Mouse (Mus musculus) liver, embryonic 13.5 days (tissue): ENCODE results near the gene Dis3. TPM values are rescaled to one million over a fixed set of nuclear protein-coding genes. Genes with fewer than 3 reads are reported as not detected.
A peak's percentile ranks its signal among the peaks of the same experiment; 100 is the strongest.

Experiments
- ATAC-seq: fragments of 200-750 bp; cut with Nextera tagmentation; 2 replicates; pipeline ENCODE4 v1.8.0; 2017; ENCODE audit warnings: low read depth, mild to moderate bottlenecking, moderate number of reproducible peaks, moderate library complexity
- DNase-seq: peaks from one replicate; pipeline ENCODE4 v3.0.0; 2022
- H3K27ac ChIP-seq: fragments of 300-500 bp; sonication (generic); 2 replicates; pipeline ENCODE4 v1.5.1; 2015; ENCODE audit warnings: moderate library complexity, mild to moderate bottlenecking, inconsistent platforms
- H3K27me3 ChIP-seq: fragments of 300-500 bp; sonication (generic); 2 replicates; pipeline ENCODE4 v1.6.1; 2015; ENCODE audit warnings: mild to moderate bottlenecking, inconsistent platforms
- H3K36me3 ChIP-seq: fragments of 300-500 bp; sonication (generic); 2 replicates; pipeline ENCODE4 v1.6.1; 2015; ENCODE audit warnings: mild to moderate bottlenecking, inconsistent platforms
- H3K4me1 ChIP-seq: fragments of 300-500 bp; sonication (generic); replicated peaks from 2 replicates; pipeline ENCODE4 v1.6.1; 2015; ENCODE audit warnings: inconsistent platforms
- H3K4me2 ChIP-seq: fragments of 300-500 bp; sonication (generic); 2 replicates; pipeline ENCODE4 v1.6.1; 2015; ENCODE audit warnings: inconsistent platforms, mild to moderate bottlenecking, moderate library complexity
- H3K4me3 ChIP-seq: fragments of 300-500 bp; sonication (generic); replicated peaks from 2 replicates; pipeline ENCODE4 v1.5.1; 2015; ENCODE audit warnings: mild to moderate bottlenecking, inconsistent platforms
- H3K9ac ChIP-seq: fragments of 300-500 bp; sonication (generic); 2 replicates; pipeline ENCODE4 v1.6.1; 2015; ENCODE audit warnings: mild to moderate bottlenecking, inconsistent platforms
- H3K9me3 ChIP-seq: fragments of 300-500 bp; sonication (generic); replicated peaks from 2 replicates; pipeline ENCODE4 v1.6.1; 2016; ENCODE audit warnings: inconsistent platforms
- WGBS: fragments of 180-500 bp; shearing (Covaris S2); methylation state at CpG from one replicate; pipeline ENCODE4 v1.1.7; 2015; ENCODE audit not compliant: insufficient replicate concordance; 5-methylcytosine and 5-hydroxymethylcytosine counted together
- polyA plus RNA-seq: library from polyadenylated mRNA; unstranded; fragments of >200 nt; fragmentation: Nextera tagmentation; extraction: Ambion mirVana; gene quantifications from 2 replicates; pipeline ENCODE4 v1.2.1, GENCODE M21; 2015

The Dis3 gene
- polyA plus RNA-seq = 19.0 and 25.0 TPM in 2 replicates

- Histone ChIP-seq H3K36me3 (peaks cover 48% of the 10 kb centered on the region), H3K4me1 (peaks cover 19% of the 10 kb centered on the region), H3K4me2 (peak within 1 kb of the TSS; percentile 86), H3K4me3 (peak within 1 kb of the TSS; percentile 97), H3K9ac (peak within 1 kb of the TSS; percentile 92), H3K27ac (peak within 1 kb of the TSS; percentile 69), H3K27me3 (no peaks in the 10 kb centered on the region), H3K9me3 (no peaks in the 10 kb centered on the region)
- DNase-seq (peak; percentile 98), ATAC-seq (peak; percentile 99)
- WGBS = under 1% methylated on average over 73 of the region's 73 CpGs
Observed at GRCm38 (mm10) chr14:99099267-99099966, at the start of gene Dis3, which contains the start of gene Pibf1. Gene Dis3 (minus strand): TSS chr14:99099770. Gene Pibf1 (plus strand): TSS chr14:99099424.

- DNase-seq (no peak), ATAC-seq (no peak)
- Histone ChIP-seq H3K4me2 (no peak overlapping the region), H3K27me3 (no peaks in the 10 kb centered on the region), H3K9me3 (no peaks in the 10 kb centered on the region), H3K36me3 (peaks cover 15% of the 10 kb centered on the region; the same call in 1 of the 2 replicates), H3K9ac (no peak overlapping the region), H3K4me1 (no peaks in the 10 kb centered on the region), H3K27ac (no peak overlapping the region), H3K4me3 (no peak overlapping the region)
- WGBS = 69% methylated on average over 1 of the region's 1 CpGs
Observed at GRCm38 (mm10) chr14:99146841-99147240, 47.3 kb upstream of the Dis3 start.

- Histone ChIP-seq H3K27me3 (no peaks in the 10 kb centered on the region), H3K9ac (no peak overlapping the region), H3K4me2 (no peak overlapping the region), H3K4me3 (no peak overlapping the region), H3K4me1 (no peaks in the 10 kb centered on the region), H3K36me3 (peaks cover 14% of the 10 kb centered on the region; the same call in 1 of the 2 replicates), H3K27ac (no peak overlapping the region), H3K9me3 (no peaks in the 10 kb centered on the region)
- DNase-seq = peak; percentile 63
- ATAC-seq = peak; percentile 76; the same call in 1 of the 2 replicates
- WGBS = 32% methylated on average over 15 of the region's 15 CpGs
Observed at GRCm38 (mm10) chr14:99141786-99142633, 42.4 kb upstream of the Dis3 start.

- DNase-seq (no peak), ATAC-seq (no peak)
- H3K36me3 ChIP-seq = peaks cover 23% of the 10 kb centered on the region
- H3K27me3 ChIP-seq = no peaks in the 10 kb centered on the region
- no peak overlapping the region for H3K9ac ChIP-seq
- no peaks in the 10 kb centered on the region for H3K9me3 ChIP-seq
- no peak overlapping the region for H3K4me2 ChIP-seq
- H3K27ac ChIP-seq = no peak overlapping the region
- H3K4me1 ChIP-seq = no peaks in the 10 kb centered on the region
- no peak overlapping the region for H3K4me3 ChIP-seq
- 84% methylated on average over 2 of the region's 2 CpGs for WGBS
Observed at GRCm38 (mm10) chr14:99140036-99140435, 40.5 kb upstream of the Dis3 start.

GRCm38 (mm10) chr14:99136297-99136696 lies 36.7 kb upstream of the Dis3 start:
- Histone ChIP-seq H3K9me3 (no peaks in the 10 kb centered on the region), H3K27ac (no peak overlapping the region), H3K9ac (no peak overlapping the region), H3K36me3 (peaks cover 17% of the 10 kb centered on the region), H3K4me3 (no peak overlapping the region), H3K4me1 (no peaks in the 10 kb centered on the region), H3K27me3 (no peaks in the 10 kb centered on the region), H3K4me2 (no peak overlapping the region)
- 88% methylated on average over 16 of the region's 16 CpGs for WGBS
- DNase-seq (no peak), ATAC-seq (no peak)

- Histone ChIP-seq H3K9ac (no peak overlapping the region), H3K4me2 (no peak overlapping the region), H3K4me3 (no peak overlapping the region), H3K9me3 (no peaks in the 10 kb centered on the region), H3K27me3 (no peaks in the 10 kb centered on the region), H3K4me1 (no peaks in the 10 kb centered on the region), H3K36me3 (peaks cover 18% of the 10 kb centered on the region), H3K27ac (no peak overlapping the region)
- no peak for ATAC-seq
- 78% methylated on average over 9 of the region's 9 CpGs for WGBS
- no peak for DNase-seq
Observed at GRCm38 (mm10) chr14:99135761-99136160, 36.2 kb upstream of the Dis3 start.

- H3K9me3 ChIP-seq = no peaks in the 10 kb centered on the region
- H3K27me3 ChIP-seq = no peaks in the 10 kb centered on the region
- no peaks in the 10 kb centered on the region for H3K4me1 ChIP-seq
- H3K4me2 ChIP-seq = no peak overlapping the region
- no peak for DNase-seq
- H3K27ac ChIP-seq = no peak overlapping the region
- WGBS = 75% methylated on average over 2 of the region's 2 CpGs
- ATAC-seq = no peak
- H3K36me3 ChIP-seq = peaks cover 19% of the 10 kb centered on the region
- no peak overlapping the region for H3K9ac ChIP-seq
- H3K4me3 ChIP-seq = no peak overlapping the region
Observed at GRCm38 (mm10) chr14:99134048-99134447, 34.5 kb upstream of the Dis3 start.

- no peak for DNase-seq
- H3K36me3 ChIP-seq = peaks cover 10% of the 10 kb centered on the region; the same call in 1 of the 2 replicates
- no peak overlapping the region for H3K9ac ChIP-seq
- ATAC-seq = no peak
- H3K9me3 ChIP-seq = no peaks in the 10 kb centered on the region
- no peaks in the 10 kb centered on the region for H3K27me3 ChIP-seq
- H3K4me1 ChIP-seq = no peaks in the 10 kb centered on the region
- H3K4me3 ChIP-seq = no peak overlapping the region
- H3K4me2 ChIP-seq = no peak overlapping the region
- 65% methylated on average over 2 of the region's 2 CpGs for WGBS
- H3K27ac ChIP-seq = no peak overlapping the region
Observed at GRCm38 (mm10) chr14:99129050-99129449, 29.5 kb upstream of the Dis3 start.

GRCm38 (mm10) chr14:99127509-99127908 lies 27.9 kb upstream of the Dis3 start:
- no peak overlapping the region for H3K4me3 ChIP-seq
- ATAC-seq = no peak
- DNase-seq = no peak
- 60% methylated on average over 1 of the region's 1 CpGs for WGBS
- H3K27ac ChIP-seq = no peak overlapping the region
- H3K9me3 ChIP-seq = no peaks in the 10 kb centered on the region
- peaks cover 10% of the 10 kb centered on the region; the same call in 1 of the 2 replicates for H3K36me3 ChIP-seq
- no peak overlapping the region for H3K9ac ChIP-seq
- no peaks in the 10 kb centered on the region for H3K4me1 ChIP-seq
- no peaks in the 10 kb centered on the region for H3K27me3 ChIP-seq
- no peak overlapping the region for H3K4me2 ChIP-seq

- no peak for DNase-seq
- H3K9me3 ChIP-seq = no peaks in the 10 kb centered on the region
- WGBS = 75% methylated on average over 4 of the region's 4 CpGs
Observed at GRCm38 (mm10) chr14:99126713-99127112, 27.1 kb upstream of the Dis3 start.

GRCm38 (mm10) chr14:99124076-99124475 lies 24.5 kb upstream of the Dis3 start:
- no peak overlapping the region for H3K9ac ChIP-seq
- no peak for ATAC-seq
- no peak for DNase-seq

More at GRCm38 (mm10) chr14:99126713-99127112, 27.1 kb upstream of the Dis3 start:
- H3K4me2 ChIP-seq = no peak overlapping the region
- no peak for ATAC-seq
- H3K27ac ChIP-seq = no peak overlapping the region
- no peaks in the 10 kb centered on the region for H3K27me3 ChIP-seq
- H3K9ac ChIP-seq = no peak overlapping the region
- H3K4me1 ChIP-seq = no peaks in the 10 kb centered on the region
- H3K36me3 ChIP-seq = peaks cover 15% of the 10 kb centered on the region; the same call in 1 of the 2 replicates
- H3K4me3 ChIP-seq = no peak overlapping the region

More at GRCm38 (mm10) chr14:99124076-99124475, 24.5 kb upstream of the Dis3 start:
- no peaks in the 10 kb centered on the region for H3K9me3 ChIP-seq
- H3K36me3 ChIP-seq = peaks cover 5% of the 10 kb centered on the region; the same call in 1 of the 2 replicates
- no peaks in the 10 kb centered on the region for H3K4me1 ChIP-seq
- H3K27ac ChIP-seq = no peak overlapping the region
- no peaks in the 10 kb centered on the region for H3K27me3 ChIP-seq
- H3K4me3 ChIP-seq = no peak overlapping the region
- no peak overlapping the region for H3K4me2 ChIP-seq
- WGBS = 84% methylated on average over 4 of the region's 4 CpGs
